Mouse (Mus musculus): ENCODE data around the gene Alk.

DNA sequence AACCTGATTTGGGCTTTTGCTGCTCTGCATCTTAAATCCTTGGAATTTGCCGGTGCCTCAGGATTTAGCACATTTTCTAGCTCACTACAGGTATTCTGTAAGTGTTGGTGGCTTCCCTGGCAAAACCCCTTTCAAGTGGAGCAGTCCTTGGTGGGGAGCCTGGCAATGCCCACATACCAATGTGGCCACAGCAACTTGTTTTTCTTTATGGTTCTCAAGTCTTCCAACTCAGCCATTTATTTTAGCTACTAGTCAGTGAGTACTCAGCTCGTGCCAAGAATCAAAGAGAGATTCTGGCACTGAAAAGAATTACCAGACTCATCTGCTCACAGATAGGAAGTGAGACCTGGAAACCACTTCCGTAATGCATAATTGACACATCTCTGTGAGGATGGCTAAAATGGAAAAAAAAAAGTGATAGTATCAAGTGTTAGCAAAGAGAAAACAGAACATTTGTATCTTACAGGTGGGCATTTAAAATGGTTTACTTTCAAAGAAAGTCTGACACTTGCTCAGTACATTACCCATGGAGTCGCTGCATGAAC, 614.2 kb downstream of the Alk start:
- TF ChIP-seq EP300 (IDR thresholded peaks at IDR 0.05; ENCODE audit: low read depth), result no peak
- TF ChIP-seq CTCF (IDR thresholded peaks at IDR 0.05; ENCODE audit: low read depth), result no peak

All from liver, embryonic 14.5 days (tissue).